Mouse (Mus musculus) embryonic facial prominence, embryonic 12.5 days (tissue): Measurements from ENCODE around the gene Zfp62. TPM values are rescaled to one million over a fixed set of nuclear protein-coding genes. Genes with fewer than 3 reads are reported as not detected.
A peak's percentile ranks its signal among the peaks of the same experiment; 100 is the strongest.

ENCODE experiments used
- ATAC-seq: fragments of 200-750 bp; cut with Nextera tagmentation; 2 replicates; pipeline ENCODE4 v1.8.0; 2017; ENCODE audit not compliant: insufficient number of reproducible peaks, insufficient read depth, low FRiP score, low TSS enrichment
- H3K27ac ChIP-seq: fragments of 300-500 bp; sonication (generic); 2 replicates; pipeline ENCODE4 v1.5.1; 2016; ENCODE audit warnings: mild to moderate bottlenecking
- H3K27me3 ChIP-seq: fragments of 300-500 bp; sonication (generic); 2 replicates; pipeline ENCODE4 v1.6.1; 2016; ENCODE audit warnings: mild to moderate bottlenecking, moderate library complexity
- H3K36me3 ChIP-seq: fragments of 300-500 bp; sonication (generic); 2 replicates; pipeline ENCODE4 v1.6.1; 2016; ENCODE audit warnings: mild to moderate bottlenecking
- H3K4me1 ChIP-seq: fragments of 300-500 bp; sonication (generic); 2 replicates; pipeline ENCODE4 v1.6.1; 2016
- H3K4me2 ChIP-seq: fragments of 300-500 bp; sonication (generic); replicated peaks from 2 replicates; pipeline ENCODE4 v1.6.1; 2016; ENCODE audit warnings: mild to moderate bottlenecking, moderate library complexity
- H3K4me3 ChIP-seq: fragments of 300-500 bp; sonication (generic); 2 replicates; pipeline ENCODE4 v1.5.1; 2016; ENCODE audit warnings: mild to moderate bottlenecking
- H3K9ac ChIP-seq: fragments of 300-500 bp; sonication (generic); 2 replicates; pipeline ENCODE4 v1.6.1; 2016; ENCODE audit warnings: mild to moderate bottlenecking, moderate library complexity
- H3K9me3 ChIP-seq: fragments of 300-500 bp; sonication (generic); 2 replicates; pipeline ENCODE4 v1.6.1; 2016; ENCODE audit warnings: mild to moderate bottlenecking, moderate library complexity
- WGBS: fragments of 180-500 bp; shearing (Covaris S2); methylation state at CpG from one replicate; pipeline ENCODE4 v1.1.7; 2016; 5-methylcytosine and 5-hydroxymethylcytosine counted together
- polyA plus RNA-seq: library from polyadenylated mRNA; unstranded; fragments of >200 nt; fragmentation: Nextera tagmentation; extraction: Ambion mirVana; gene quantifications from 2 replicates; pipeline ENCODE4 v1.2.1, GENCODE M21; 2016

Zfp62 gene
- polyA plus RNA-seq, 1 experiment from 2014 or later, result 53.9 TPM

- peak within 1 kb of the TSS; percentile 93 for H3K27ac ChIP-seq
- H3K27me3 ChIP-seq, result no peaks in the 10 kb centered on the region
- H3K4me1 ChIP-seq, result peaks cover 24% of the 10 kb centered on the region
- peak within 1 kb of the TSS; percentile 61 for H3K4me2 ChIP-seq
- no peaks in the 10 kb centered on the region for H3K36me3 ChIP-seq
- peak; percentile 95 for ATAC-seq
- no peaks in the 10 kb centered on the region for H3K9me3 ChIP-seq
- WGBS, result under 1% methylated on average over 59 of the region's 60 CpGs
- peak within 1 kb of the TSS; percentile 43 for H3K4me3 ChIP-seq
- H3K9ac ChIP-seq, result peak within 1 kb of the TSS; percentile 47
These were observed 40.9 kb downstream of the Zfp62 start, which contains the start of gene Mgat1 for GRCm38 (mm10) chr11:49243727-49244594. Gene Mgat1, plus strand, starts transcription at chr11:49244191.

- peak overlapping the region; percentile 61 for H3K4me2 ChIP-seq
- WGBS, result 1% methylated on average over 4 of the region's 4 CpGs
- peaks cover 29% of the 10 kb centered on the region for H3K4me1 ChIP-seq
- ATAC-seq, result no peak
- no peaks in the 10 kb centered on the region for H3K36me3 ChIP-seq
- H3K27me3 ChIP-seq, result no peaks in the 10 kb centered on the region
- no peaks in the 10 kb centered on the region for H3K9me3 ChIP-seq
- H3K9ac ChIP-seq, result peak overlapping the region; percentile 17; the same call in 1 of the 2 replicates
- peak overlapping the region; percentile 93 for H3K27ac ChIP-seq
- H3K4me3 ChIP-seq, result peak overlapping the region; percentile 43
These were observed 41.5 kb downstream of the Zfp62 start for GRCm38 (mm10) chr11:49244595-49244930.

- peak overlapping the region; percentile 93 for H3K27ac ChIP-seq
- H3K36me3 ChIP-seq, result no peaks in the 10 kb centered on the region
- 14% methylated on average over 7 of the region's 7 CpGs for WGBS
- no peaks in the 10 kb centered on the region for H3K9me3 ChIP-seq
- H3K4me3 ChIP-seq, result peak overlapping the region; percentile 43; the same call in 1 of the 2 replicates
- peaks cover 32% of the 10 kb centered on the region for H3K4me1 ChIP-seq
- peak overlapping the region; percentile 61 for H3K4me2 ChIP-seq
- ATAC-seq, result no peak
- no peaks in the 10 kb centered on the region for H3K27me3 ChIP-seq
- no peak overlapping the region for H3K9ac ChIP-seq
These were observed 42.1 kb downstream of the Zfp62 start for GRCm38 (mm10) chr11:49245176-49245575.

- no peaks in the 10 kb centered on the region for H3K9me3 ChIP-seq
- 24% methylated on average over 12 of the region's 12 CpGs for WGBS
- ATAC-seq, result no peak
- peak overlapping the region; percentile 43; the same call in 1 of the 2 replicates for H3K4me3 ChIP-seq
- H3K36me3 ChIP-seq, result no peaks in the 10 kb centered on the region
- peak overlapping the region; percentile 54; the same call in 1 of the 2 replicates for H3K27ac ChIP-seq
- peak overlapping the region; percentile 61 for H3K4me2 ChIP-seq
- H3K9ac ChIP-seq, result no peak overlapping the region
- no peaks in the 10 kb centered on the region for H3K27me3 ChIP-seq
- peaks cover 32% of the 10 kb centered on the region for H3K4me1 ChIP-seq
These were observed 42.7 kb downstream of the Zfp62 start for GRCm38 (mm10) chr11:49245634-49246415.

GRCm38 (mm10) chr11:49246523-49246922 is 43.4 kb downstream of the Zfp62 start:
- Histone ChIP-seq H3K9me3 (no peaks in the 10 kb centered on the region), H3K27me3 (no peaks in the 10 kb centered on the region), H3K4me1 (peaks cover 39% of the 10 kb centered on the region), H3K4me3 (no peak overlapping the region), H3K4me2 (no peak overlapping the region), H3K36me3 (no peaks in the 10 kb centered on the region), H3K9ac (no peak overlapping the region), H3K27ac (no peak overlapping the region)
- ATAC-seq, result no peak
- WGBS, result 79% methylated on average over 4 of the region's 4 CpGs

GRCm38 (mm10) chr11:49247255-49247654 is 44.2 kb downstream of the Zfp62 start:
- Histone ChIP-seq H3K27me3 (no peaks in the 10 kb centered on the region), H3K9ac (no peak overlapping the region), H3K4me3 (no peak overlapping the region), H3K9me3 (no peaks in the 10 kb centered on the region), H3K4me2 (no peak overlapping the region), H3K27ac (no peak overlapping the region), H3K36me3 (no peaks in the 10 kb centered on the region; the same call in 1 of the 2 replicates), H3K4me1 (peaks cover 42% of the 10 kb centered on the region)
- WGBS, result 66% methylated on average over 2 of the region's 2 CpGs
- ATAC-seq, result no peak

GRCm38 (mm10) chr11:49248226-49248973 is 45.3 kb downstream of the Zfp62 start:
- no peaks in the 10 kb centered on the region for H3K9me3 ChIP-seq
- no peak overlapping the region for H3K27ac ChIP-seq
- H3K4me2 ChIP-seq, result no peak overlapping the region
- H3K36me3 ChIP-seq, result peaks cover 6% of the 10 kb centered on the region; the same call in 1 of the 2 replicates
- ATAC-seq, result no peak
- no peaks in the 10 kb centered on the region for H3K27me3 ChIP-seq
- H3K4me1 ChIP-seq, result peaks cover 39% of the 10 kb centered on the region
- H3K4me3 ChIP-seq, result no peak overlapping the region
- WGBS, result 57% methylated on average over 6 of the region's 6 CpGs
- no peak overlapping the region for H3K9ac ChIP-seq

- H3K9me3 ChIP-seq, result no peaks in the 10 kb centered on the region
- no peak overlapping the region for H3K9ac ChIP-seq
- no peak overlapping the region for H3K27ac ChIP-seq
- H3K27me3 ChIP-seq, result no peaks in the 10 kb centered on the region
- 70% methylated on average over 6 of the region's 6 CpGs for WGBS
- H3K36me3 ChIP-seq, result peaks cover 14% of the 10 kb centered on the region; the same call in 1 of the 2 replicates
- no peak overlapping the region for H3K4me3 ChIP-seq
- ATAC-seq, result no peak
- peaks cover 39% of the 10 kb centered on the region for H3K4me1 ChIP-seq
- H3K4me2 ChIP-seq, result peak overlapping the region; percentile 79; the same call in 1 of the 2 replicates
These were observed 46.0 kb downstream of the Zfp62 start for GRCm38 (mm10) chr11:49248974-49249700.

- 24% methylated on average over 10 of the region's 10 CpGs for WGBS
- peak overlapping the region; percentile 88 for H3K27ac ChIP-seq
- peak overlapping the region; percentile 89 for H3K9ac ChIP-seq
- no peaks in the 10 kb centered on the region for H3K9me3 ChIP-seq
- peaks cover 35% of the 10 kb centered on the region for H3K4me1 ChIP-seq
- peak overlapping the region; percentile 71 for H3K4me3 ChIP-seq
- peaks cover 22% of the 10 kb centered on the region for H3K36me3 ChIP-seq
- H3K27me3 ChIP-seq, result no peaks in the 10 kb centered on the region
- no peak for ATAC-seq
- peak overlapping the region; percentile 79 for H3K4me2 ChIP-seq
These were observed 46.8 kb downstream of the Zfp62 start for GRCm38 (mm10) chr11:49249811-49250421.
